Mouse (Mus musculus): ENCODE measurements around the gene Otulinl.

Otulinl gene

DNA sequence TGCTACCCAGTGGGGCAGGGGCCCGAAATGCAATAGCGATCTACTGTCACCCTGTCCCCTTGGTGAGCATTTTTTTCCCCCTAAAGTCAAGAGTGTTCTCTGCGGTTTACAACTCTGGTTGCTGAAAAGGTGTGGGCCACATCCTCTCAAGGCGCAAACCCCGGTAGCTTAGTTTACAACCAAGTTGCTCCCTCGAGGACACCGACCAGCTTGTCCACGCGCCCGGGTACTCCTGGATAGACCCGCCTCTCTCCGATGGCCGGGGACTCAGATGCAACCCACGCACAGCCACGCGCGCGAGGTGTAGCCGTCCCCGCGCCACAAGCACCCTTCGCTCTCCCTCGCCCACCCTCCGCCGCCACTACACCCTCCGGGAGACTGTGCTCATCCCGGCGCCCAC is 382 bp downstream of the Otulinl start:
- no peak for DNase-seq (ENCODE audit: low spot score in 2 of 2)

DNA sequence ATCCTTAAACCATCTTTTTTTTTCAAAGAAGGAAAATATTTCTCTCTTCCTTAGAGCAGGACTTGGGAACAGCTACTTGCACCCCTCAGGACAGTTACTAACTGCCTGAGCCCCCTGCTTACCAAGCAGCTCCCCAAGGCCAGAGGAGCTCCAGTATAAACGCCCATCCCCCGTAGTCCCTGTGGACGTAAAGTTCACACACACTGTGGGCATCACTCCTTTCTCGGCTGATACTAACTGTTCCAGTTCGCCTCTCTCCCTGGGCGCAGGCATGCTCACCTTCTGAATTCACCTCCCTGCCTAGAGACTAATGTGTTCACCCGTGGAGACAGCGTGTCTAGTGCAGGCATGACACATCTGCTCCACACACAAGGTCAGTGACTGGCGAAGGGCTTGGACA is 2.9 kb downstream of the Otulinl start:
- DNase-seq (ENCODE audit: low spot score in 2 of 2) = no peak

DNA sequence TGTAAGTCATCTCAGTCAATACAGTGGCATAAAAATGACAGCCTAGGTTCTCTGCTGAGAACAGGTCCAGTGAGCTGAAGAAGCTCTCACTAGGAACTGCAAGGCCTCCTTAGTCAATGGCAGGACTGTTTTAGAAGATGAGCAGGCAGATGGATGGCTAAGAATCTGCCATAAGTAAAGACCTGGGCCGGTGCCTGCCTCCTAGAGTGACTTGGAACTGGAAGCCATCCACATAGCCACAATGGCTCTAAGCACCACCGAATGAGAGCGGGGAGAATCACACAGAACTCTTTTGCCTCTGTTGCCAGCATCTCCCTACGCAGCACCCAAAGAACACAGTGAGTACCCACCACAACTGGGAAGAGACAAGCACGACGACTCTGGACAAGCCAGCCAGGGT is 3.6 kb downstream of the Otulinl start:
- no peak for DNase-seq (ENCODE audit: low spot score in 2 of 2)

DNA sequence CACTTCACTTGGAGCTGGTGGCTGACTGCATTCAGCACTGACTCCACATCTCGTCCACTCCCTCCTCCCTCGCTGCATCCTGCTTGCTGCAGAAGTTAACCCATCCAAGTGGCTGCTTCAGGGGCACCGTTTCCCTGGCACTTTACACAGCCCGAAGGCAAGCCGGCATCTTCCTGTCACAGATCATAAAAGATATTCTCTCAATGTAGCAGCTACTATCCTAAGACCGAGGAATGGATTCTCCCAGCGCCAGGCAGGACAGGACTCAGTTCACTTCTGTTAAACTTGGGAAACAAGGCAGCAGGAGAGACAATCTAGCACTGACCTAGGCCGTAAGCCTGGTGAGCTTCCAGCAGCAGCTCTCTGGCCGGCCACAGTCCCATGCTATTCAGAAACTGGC is 5.2 kb downstream of the Otulinl start:
- no peak for DNase-seq (ENCODE audit: low spot score in 2 of 2)

DNA sequence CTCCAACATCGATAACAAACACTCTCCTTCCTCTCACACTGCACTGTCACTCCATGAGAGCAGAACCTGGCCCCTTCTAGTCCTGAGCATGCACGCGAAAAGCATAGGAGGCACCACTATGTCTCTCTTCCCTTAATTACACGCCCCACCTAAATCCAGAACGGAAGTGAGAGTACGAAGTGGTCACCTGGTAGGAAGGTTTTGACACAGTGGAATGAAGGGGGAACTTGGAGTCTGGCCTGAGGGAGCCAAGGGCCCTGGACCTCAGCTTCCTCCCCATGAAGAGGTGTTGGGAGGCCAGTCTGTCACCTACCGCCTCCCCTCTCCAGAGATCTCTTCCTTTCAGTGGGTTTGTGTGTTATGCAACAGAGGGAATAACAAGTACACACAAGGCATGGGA is 6.3 kb downstream of the Otulinl start:
- DNase-seq (ENCODE audit: low spot score in 2 of 2) = no peak

DNA sequence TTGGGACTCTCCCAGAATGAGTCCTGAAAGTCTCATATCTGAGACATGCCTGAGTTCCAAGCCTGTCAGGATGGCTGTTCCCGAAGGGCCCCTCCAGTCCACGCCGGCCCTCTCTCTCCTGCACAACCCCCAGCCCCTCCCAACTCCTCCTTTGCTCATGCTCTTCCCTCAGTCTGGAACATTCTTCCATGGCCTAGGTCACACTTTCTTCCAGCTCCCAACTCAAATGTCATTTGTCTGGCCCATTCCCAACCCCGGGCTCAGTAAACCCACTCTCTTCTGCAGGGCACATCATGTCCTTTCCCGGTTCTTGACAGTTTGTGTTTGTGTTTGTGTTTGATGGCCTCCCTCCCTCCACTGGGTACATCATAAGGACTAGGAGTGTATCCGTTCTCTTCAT is 7.3 kb downstream of the Otulinl start:
- DNase-seq (ENCODE audit: low spot score in 2 of 2) = no peak

DNA sequence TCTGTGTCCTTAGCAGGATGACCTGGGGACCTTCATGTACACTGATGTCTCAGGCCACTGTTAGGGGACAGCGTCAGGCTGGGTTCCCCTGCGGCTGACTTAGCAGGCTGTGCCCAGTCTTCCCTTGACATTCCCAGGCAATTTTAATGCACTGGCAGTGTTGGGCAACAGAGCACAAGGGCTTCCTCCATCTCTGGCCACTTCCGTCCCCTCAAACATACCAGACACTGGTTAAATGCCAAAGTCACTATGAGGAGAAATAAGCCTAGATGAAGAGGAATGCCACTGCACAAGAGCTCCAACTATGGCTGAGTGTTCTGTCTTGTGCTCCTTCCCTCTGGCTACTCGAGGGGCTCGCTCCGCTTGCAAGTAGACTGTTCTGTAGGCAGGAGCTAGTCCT is 8.2 kb downstream of the Otulinl start:
- DNase-seq (ENCODE audit: low spot score in 2 of 2) = no peak

DNA sequence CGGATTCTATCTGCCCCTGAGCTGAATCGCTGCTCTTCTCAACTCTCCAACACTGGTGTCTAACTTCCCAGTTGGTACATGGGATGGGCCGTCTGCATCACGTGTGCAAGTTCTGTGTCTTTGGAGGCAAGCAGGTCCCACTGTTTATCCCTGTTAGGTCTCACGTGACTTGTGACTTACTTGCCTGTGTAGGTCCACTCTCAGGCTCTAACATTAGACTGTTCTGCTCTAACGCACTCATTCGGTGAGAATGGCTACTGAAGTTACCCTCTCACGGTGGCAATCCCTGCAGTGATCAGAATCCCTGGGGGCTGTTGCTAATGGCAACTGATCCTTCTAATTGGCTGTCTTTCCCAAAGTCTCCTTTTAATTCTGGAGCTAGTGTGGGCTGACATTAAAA is 9.1 kb downstream of the Otulinl start:
- no peak for DNase-seq (ENCODE audit: low spot score in 2 of 2)

DNA sequence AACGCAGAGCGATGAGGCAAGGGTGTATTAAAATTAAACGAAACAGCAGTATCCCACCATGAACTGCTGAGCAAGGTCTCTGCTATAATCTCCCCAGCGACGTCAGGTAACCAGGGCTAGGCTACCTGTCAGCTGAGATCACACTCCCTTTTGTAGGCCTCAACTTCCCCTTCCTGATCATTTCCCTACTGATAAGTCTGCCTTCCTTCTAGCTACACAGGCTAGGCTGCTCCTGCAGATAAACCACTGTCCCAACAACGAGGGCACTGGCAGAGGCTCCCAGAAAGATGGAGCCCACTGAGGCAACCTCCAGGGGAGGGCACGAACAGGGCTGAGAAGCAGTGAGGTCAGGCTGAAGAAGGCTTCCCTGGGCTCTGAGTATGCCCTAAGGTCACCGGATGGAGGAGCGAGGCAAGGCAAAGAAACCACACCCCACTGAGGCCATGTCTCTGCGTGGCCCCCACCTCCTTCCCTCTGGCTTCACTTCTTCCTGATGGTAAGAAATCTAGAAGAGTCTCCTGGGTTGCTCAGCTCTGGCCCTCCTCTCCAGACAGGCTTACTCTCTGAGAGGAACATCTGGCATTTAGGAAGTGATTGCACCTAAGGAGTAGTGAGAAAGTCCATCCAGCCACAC is 9.7 kb downstream of the Otulinl start:
- no peak for DNase-seq (ENCODE audit: low spot score in 2 of 2)

DNA sequence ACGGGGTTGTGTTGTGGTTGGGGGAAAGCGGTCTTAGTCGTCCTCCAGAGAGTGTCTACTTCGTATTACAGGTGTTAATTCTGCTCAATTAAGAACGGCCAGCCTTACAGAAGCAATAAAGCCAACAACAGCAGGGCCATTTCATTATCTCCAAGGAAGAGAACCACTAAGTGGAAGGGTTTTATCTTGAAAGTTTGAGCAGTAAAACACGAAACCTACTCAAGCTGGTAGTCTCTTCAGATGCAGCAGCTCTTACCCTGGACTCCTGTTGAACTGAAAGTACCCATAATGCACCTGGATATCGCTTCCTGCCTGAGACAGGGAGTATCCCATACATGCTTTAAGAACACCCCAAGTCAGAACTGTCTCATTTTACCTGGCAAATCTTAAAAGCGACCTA is 10.7 kb downstream of the Otulinl start:
- no peak for DNase-seq (ENCODE audit: low spot score in 2 of 2)

DNA sequence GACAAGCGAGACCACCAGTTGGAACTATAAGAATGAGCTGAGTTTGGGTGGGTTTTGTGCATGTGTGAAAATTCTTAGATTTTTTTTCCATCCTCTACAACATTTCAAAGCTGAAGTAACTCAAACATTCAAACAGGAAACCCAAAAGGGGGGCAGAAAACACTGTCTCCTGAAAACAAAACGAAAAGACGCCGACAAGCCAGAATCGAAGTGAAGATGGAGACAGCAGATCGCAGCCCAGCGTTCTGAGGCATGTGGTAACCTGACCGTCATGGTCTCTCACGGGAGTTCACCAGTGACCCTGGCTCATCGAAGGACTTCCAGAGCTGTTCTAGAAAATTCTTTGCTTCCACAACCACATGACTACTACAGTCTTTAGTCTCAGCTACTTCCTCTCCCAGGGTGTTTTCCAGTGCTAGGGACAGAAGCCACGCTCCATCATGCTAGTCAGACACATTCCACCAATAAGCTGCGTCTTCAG is 11.4 kb downstream of the Otulinl start:
- no peak for DNase-seq (ENCODE audit: low spot score in 2 of 2)

DNA sequence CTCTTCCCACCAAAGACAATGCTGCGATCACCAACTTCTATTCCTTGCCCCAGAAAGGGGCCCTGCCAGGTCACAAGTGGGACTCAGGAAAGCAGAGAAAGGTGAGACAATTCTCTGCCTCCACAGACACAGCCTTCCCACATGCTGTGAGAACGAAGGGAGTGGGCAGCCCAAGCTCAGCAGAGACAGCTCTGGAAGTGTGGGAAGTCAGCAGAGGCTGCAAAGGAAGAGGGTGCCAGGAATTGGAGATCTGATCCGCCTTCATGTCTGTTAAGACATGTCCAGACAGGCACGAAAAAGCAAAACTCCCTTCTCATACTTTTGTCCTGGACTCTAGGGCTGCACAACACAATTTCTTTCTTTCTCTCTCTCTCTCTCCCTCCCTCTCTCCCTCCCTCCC is 12.1 kb downstream of the Otulinl start:
- DNase-seq (ENCODE audit: low spot score in 2 of 2) = no peak

DNA sequence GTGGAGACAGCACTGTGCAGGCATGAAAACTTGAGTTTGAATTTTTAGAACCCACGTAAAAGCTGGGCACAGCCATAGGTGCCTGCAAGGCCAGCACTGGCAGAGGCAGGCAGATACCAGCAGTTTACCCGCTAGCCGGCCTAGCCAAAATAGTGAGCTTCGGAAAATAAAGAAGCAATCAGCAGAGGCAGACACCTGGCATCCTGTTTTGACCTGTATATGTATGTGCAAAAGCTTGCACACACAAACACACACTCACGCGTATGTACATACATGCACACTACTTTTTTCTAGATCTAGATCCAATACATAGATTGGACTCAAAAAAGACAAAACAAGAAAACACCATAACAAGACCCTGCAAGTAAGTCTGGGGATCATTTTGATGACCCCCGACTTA is 12.8 kb downstream of the Otulinl start:
- DNase-seq (ENCODE audit: low spot score in 2 of 2) = no peak

DNA sequence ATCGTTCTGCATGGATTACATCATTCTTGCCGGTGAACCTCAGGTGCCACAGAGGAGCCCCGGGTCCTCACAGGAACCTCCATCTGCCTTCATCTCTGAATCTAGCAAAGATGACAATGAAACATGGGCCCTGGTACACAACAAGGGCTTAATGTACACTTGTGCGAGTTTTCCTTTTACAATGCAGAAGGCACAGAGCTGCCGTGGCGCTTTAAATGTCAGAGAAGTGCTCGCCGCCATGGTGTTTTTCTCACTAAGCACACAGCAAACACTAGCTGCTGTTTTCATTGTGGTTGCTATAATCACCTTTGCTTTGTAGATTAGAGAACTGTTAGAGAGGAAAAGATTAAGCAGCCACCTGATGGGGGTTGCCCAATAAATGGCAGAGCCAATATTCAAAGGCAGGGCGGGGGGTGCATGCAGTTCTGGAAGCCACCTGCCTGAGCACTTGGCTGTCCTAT is 13.3 kb downstream of the Otulinl start:
- no peak for DNase-seq (ENCODE audit: low spot score in 2 of 2)

DNA sequence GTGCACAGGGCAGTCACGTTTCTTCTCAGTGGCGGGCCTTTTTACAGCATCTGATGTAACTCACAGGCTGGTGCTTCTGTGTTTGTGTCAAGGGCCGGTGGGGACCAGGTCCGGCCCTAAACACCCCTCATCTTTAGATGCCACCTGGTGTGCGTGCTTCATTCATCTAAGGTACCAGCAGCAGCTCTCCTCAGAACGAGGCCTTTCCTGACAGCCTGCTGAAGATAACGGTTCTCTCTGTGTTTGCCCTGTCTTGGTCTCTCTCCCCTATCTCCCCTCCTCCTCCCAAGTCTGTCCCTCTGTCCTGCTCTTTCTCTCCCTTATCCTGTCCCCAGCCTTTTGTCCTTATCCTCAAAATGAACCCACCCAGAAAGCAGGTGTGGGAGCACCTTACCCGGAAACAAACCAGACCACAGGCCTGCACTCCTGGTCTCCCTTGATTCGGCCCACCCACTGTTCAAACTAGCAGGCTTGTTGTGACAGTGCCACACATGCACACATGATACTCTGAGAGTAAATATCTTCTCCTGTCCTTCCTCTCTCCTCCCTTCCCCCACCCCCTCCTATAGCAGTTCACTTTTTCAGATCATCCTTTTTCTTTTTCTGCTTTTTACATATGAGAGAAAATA is 14.4 kb downstream of the Otulinl start:
- DNase-seq (ENCODE audit: low spot score in 2 of 2) = no peak

DNA sequence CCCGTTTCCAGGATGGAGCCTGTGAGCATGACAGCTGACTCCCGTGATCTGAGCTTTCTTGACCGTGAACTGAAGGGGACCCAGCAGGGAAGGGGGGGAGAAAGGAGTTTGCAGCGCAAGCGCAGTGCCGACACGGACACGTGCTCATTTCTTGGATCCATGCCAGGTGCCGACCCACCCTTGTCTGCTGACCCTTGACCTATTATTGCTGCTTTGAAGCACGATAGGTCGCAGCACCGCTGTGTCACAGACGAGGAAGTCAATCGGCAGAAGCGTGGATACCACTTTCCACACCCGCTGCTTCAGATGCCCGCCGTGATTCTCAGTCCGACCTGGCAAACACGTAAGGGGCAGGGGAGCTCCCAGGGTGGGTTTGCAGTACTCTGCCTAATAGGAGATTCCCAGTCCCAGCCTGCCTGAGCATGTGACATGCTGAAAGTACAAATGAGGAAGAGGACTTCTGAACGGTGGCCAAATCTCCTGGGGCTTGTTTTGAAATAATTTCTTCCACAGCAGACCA is 15.9 kb downstream of the Otulinl start:
- peak in 1 of 2 experiments; percentile 38 for DNase-seq (ENCODE audit: low spot score in 2 of 2)

DNA sequence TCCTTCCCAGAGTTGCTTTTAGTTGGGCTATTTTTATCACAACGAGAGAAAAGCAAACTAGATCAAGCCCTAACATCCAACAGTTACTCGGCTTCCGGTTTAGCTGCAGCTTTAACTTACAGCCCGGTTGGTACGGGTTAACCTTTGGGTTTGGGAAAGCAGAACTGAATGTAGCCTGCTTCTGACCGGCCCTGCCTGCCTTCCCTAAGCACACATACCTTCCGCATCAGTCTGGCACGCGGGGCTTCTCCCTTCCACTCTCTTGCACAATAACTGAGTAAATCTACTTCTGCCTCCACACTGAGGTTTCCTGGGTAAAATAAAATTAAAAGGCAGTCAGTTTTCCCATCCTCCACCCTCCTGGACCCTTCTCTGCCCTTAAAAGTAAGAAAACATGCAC is 17.3 kb downstream of the Otulinl start:
- DNase-seq (ENCODE audit: low spot score in 2 of 2) = peak in 1 of 2 experiments; percentile 45

DNA sequence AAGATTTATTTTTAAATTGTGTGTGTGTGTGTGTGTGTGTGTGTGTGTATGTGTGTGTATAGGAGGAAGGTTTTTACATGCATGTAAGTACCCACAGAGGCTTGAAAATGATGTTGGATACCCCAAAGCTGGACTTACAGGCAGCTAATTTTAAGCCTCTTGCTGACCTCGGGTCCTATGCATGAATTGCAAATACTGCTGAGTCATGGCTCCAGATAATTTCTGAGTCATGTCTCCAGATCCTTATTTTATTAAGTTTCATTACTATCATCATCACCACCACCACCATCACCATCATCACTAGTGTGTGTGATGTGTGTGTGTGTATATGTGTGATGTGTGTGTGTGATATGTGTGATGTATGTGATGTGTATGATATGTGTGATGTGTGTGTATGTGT is 18.7 kb downstream of the Otulinl start:
- DNase-seq (ENCODE audit: low spot score in 2 of 2) = no peak

DNA sequence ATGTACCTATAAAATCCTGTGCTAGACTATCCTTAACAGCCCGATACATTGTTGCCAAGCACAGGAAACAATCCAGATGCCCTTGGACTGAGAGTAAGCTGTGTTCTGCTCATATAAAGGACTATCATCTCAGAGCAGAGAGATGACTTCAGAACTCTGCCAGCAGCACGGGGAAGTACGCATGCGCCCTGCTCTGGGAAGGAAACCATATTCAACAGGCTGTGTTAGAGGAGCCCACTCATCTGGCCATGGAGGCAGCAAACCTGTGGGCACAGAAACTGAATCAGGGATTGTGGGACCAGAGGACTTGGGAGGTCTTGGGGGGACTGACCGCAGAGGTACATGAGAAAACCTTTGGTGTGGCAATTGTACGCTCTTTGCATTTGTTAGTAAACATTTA is 19.7 kb downstream of the Otulinl start:
- DNase-seq (ENCODE audit: low spot score in 2 of 2) = no peak

DNA sequence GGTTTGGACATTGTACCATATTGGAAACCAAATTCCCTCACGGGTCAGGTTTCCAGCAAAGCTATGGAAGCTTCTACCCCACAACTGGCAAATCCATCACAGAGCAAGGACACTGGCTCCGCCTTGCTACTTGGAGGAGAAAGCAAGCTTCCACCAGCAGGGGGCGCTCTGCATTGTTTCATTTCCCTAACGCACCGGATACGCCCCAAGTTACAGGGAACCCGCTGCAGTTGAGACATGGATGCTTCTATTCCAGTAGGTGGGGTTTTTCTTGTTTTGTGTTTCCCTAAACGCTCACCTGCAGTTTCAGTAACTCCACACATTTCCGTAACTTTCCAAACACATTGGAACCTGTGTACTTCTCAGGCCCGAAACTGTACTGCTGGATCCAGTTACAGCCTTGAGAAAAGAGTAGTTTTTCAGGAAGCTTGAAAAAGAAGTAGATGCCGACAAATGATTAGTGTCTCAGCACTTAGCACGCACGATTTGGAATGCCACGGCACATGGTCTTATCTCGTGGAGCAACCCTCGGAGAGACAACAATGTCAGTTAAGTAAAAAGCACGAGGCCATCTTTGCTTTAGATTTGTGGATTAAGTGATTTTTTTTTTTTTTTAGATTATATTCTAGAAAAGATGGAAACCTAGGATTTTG is 21.7 kb downstream of the Otulinl start:
- peak; percentile 60 to 77 for DNase-seq (ENCODE audit: low spot score in 2 of 2)

DNA sequence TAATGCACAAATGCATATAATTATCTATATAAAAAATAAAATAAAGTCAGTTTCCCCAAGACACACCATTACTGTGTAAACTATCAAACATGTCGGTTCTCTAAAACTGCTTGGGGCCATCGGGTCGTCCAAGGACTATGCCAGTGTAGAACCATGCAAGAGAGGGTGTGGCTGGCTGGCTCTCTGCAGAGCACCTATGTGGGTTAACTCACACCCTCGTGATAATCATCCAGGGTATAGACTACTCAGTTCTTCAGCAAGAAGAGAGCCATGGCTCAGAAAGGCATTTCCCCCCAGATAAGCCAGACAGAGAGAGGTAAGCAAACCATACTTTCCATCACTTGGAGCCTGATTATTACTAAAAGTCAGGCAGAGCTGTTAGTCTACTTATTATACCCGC is 22.2 kb downstream of the Otulinl start:
- no peak for DNase-seq (ENCODE audit: low spot score in 2 of 2)

DNA sequence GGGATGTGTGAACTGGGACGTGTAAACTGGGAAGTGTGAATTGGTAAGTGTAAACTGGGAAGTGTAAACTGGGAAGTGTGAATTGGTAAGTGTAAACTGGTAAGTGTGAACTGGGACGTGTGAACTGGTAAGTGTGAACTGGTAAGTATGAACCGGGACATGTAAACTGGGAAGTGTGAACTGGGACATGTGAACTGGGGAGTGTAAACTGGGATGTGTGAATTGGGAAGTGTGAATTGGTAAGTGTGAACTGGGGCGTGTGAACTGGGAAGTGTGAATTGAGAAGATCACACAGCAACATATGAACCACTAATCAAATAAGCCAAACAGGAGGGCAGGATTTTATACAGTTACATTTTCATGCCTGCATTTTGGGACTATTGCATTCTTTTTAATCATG is 23.0 kb downstream of the Otulinl start:
- no peak for DNase-seq (ENCODE audit: low spot score in 2 of 2)

DNA sequence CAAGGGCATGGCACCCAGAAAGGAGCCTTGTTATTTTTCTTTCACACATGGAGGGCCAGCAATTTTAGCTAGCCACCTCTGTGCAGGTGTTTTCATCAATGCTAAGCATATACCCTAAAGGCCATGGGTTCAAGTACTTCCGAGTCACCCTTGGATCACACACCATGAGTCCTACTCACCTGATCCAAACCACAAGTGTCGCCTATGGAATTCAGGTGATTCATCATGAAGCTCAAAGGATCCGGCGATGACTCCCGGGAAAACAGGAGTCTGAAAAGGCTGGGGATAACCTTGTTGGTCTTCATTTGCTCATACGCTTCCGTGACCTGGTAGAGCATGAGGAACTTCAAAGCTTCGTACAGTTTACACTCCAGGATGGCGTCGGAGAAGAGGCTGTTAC is 23.5 kb downstream of the Otulinl start:
- no peak for DNase-seq (ENCODE audit: low spot score in 2 of 2)

Measured in heart, adult 9 months (tissue).